Mouse (Mus musculus) embryonic fibroblast, embryonic 13.5 days (primary cell): ENCODE measurements around the gene Atf3.

Source experiments
- CTCF ChIP-seq: IDR thresholded peaks from 2 replicates; pipeline ENCODE4 v1.5.1; 2011; ENCODE audit warnings: mild to moderate bottlenecking, control low read depth, low read length, moderate library complexity, borderline replicate concordance; ENCODE audit not compliant: insufficient read depth
- POLR2A ChIP-seq: IDR thresholded peaks from 2 replicates; pipeline ENCODE4 v1.6.1; 2011; ENCODE audit warnings: low read depth, mild to moderate bottlenecking, control low read depth, low read length, moderate library complexity

GRCm38 (mm10) chr1:191182431-191183162 lies 35.2 kb downstream of the Atf3 start:
- TF ChIP-seq POLR2A (no peak), CTCF (peak; percentile 59; the same call in 1 of the 2 replicates)
